Mouse (Mus musculus): ENCODE results near the gene Mmp27. TPM values are rescaled to one million over a fixed set of nuclear protein-coding genes. Genes with fewer than 3 reads are reported as not detected.

Mmp27 gene
- total RNA-seq, 2 experiments from 2014 or later, result 0.70 TPM; not detected in 1

- no peak for DNase-seq
These were observed 32.0 kb downstream of the Mmp27 start for GRCm38 (mm10) chr9:7602982-7603742.

- DNase-seq, result no peak
These were observed 32.8 kb downstream of the Mmp27 start for GRCm38 (mm10) chr9:7604005-7604404.

DNA sequence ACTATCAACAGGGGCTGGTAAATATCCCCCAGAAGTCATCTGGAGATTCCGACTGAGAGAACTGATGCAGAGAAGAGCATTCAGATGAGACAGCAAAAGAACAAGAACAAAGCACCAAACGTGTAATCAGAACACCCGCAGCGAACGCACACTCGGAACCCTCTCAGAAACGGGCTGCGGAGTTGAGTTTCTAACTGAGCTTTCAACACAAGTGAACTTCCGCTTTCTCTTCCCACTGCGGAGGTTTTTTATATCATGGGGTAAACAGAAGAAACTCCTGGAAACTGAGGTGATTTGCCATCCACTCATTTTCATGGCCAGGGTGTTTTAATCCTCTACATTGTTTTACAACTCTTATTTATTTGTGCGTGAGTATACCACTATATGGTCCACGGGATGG, 34.4 kb downstream of the Mmp27 start:
- DNase-seq, result no peak

- DNase-seq, result no peak
These were observed 51.4 kb downstream of the Mmp27 start for GRCm38 (mm10) chr9:7622582-7622981.

DNA sequence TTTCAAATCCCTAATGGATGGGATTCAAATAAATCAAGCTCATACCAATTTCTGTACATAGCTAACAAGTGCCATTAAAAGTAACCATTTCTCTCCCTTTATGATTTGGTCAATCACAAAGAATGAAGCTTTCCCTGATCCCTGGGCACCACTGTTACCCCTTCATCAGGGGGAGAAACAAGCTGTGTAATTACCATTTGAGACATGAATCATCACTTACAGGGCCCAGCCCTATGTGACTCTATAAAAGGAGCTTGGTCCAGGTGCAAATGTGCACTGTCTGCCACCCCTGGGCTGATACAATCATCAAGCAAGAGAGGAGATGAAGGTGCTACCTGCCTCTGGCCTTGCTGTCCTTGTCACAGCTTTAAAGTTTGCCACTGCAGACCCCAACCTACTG, 56.7 kb downstream of the Mmp27 start, which contains the start of gene Mmp20:
Gene Mmp20, plus strand, starts transcription at position 301 of the 400 bp plus-strand sequence.
- DNase-seq, result no peak

Other genes with a start within 250 kb of the Mmp27 start
- not detected for gene Mmp12, start 227.0 kb upstream of the Mmp27 start, total RNA-seq (2021)
- gene Mmp1b, start 183.3 kb upstream of the Mmp27 start, total RNA-seq (2021), result not detected
- under 1 TPM; 0.20 to 0.83 TPM for gene Mmp3, start 125.6 kb upstream of the Mmp27 start, total RNA-seq (2021)
- gene Mmp10, start 69.0 kb upstream of the Mmp27 start, total RNA-seq (2021), result not detected
- not detected for gene Mmp8, start 12.9 kb upstream of the Mmp27 start, total RNA-seq (2021)
- not detected for gene Mmp20, start 56.8 kb downstream of the Mmp27 start, total RNA-seq (2021)
- gene Mmp7, start 120.7 kb downstream of the Mmp27 start, total RNA-seq (2021), result not detected
- 10 to 100 TPM; 18.6 to 19.6 TPM for gene Tmem123, start 192.6 kb downstream of the Mmp27 start, total RNA-seq (2021)

Data from gastrocnemius, postnatal 25 days (tissue).